Mouse (Mus musculus) cerebellum, adult 2 months (tissue): ENCODE results near the gene Hoxa13.

ENCODE experiments used
- CTCF ChIP-seq: fragments of 200-500 bp; IDR thresholded peaks from 2 replicates; pipeline ENCODE4 v1.5.1; 2011; ENCODE audit warnings: low read depth, mild to moderate bottlenecking, control low read depth, low read length, moderate library complexity, borderline replicate concordance; ENCODE audit not compliant: insufficient read depth
- POLR2A ChIP-seq: fragments of 200-500 bp; IDR thresholded peaks from 2 replicates; pipeline ENCODE4 v1.6.1; 2011; ENCODE audit warnings: low read length, control low read depth, borderline replicate concordance; ENCODE audit not compliant: insufficient read depth

GRCm38 (mm10) chr6:52272766-52273655 is 12.3 kb upstream of the Hoxa13 start:
- TF ChIP-seq POLR2A, result no peak
- no peak for TF ChIP-seq CTCF
